Mouse (Mus musculus): ENCODE data around the gene Ube2k. TPM values are rescaled to one million over a fixed set of nuclear protein-coding genes. Genes with fewer than 3 reads are reported as not detected.

Ube2k gene
- polyA plus RNA-seq, 1 experiment from 2014 or later, result 122 TPM

- Histone ChIP-seq H3K27me3 (replicated peaks; ENCODE audit: control insufficient read depth, insufficient read depth, low read length) (no peaks in the 10 kb centered on the region), H3K4me3 (ENCODE audit: low read depth, low read length) (no peak overlapping the region), H3K9ac (ENCODE audit: low read depth, low read length) (no peak overlapping the region), H3K27ac (replicated peaks; ENCODE audit: low read depth, low read length) (no peak overlapping the region), H3K9me3 (ENCODE audit: control insufficient read depth, low read length) (no peaks in the 10 kb centered on the region), H3K4me1 (ENCODE audit: control insufficient read depth, insufficient read depth, low read length) (no peaks in the 10 kb centered on the region), H3K36me3 (ENCODE audit: control insufficient read depth, insufficient read depth, low read length) (peaks cover 65% of the 10 kb centered on the region), H3K4me2 (ENCODE audit: low read depth, low read length) (no peak overlapping the region)
- ATAC-seq (ENCODE audit: low read depth), result no peak
- no peak for DNase-seq (ENCODE audit: low spot score)
- 83% methylated on average over 1 of the region's 1 CpGs for WGBS
These were observed 53.2 kb downstream of the Ube2k start for GRCm38 (mm10) chr5:65590199-65590598.

DNA sequence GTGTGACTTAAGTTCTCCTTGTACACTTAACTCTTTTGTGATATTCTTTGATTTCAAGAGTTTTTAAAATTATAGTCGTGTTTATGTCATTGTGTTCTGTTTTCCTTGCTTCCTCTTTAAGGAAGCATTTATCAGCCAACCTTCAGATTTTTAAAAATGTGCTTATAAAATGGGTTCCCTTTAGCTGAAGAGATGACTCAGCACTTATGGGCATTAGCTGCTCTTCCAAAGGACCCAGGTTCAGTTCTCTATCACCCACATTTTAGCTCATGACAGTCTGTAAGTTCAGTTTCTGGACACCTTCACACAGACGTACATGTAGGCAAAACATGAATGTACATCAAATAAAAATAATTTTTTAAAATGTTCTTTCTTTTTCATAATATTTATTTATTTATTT is 55.4 kb downstream of the Ube2k start:
- H3K36me3 ChIP-seq (ENCODE audit: control insufficient read depth, insufficient read depth, low read length), result peaks cover 64% of the 10 kb centered on the region
- DNase-seq (ENCODE audit: low spot score), result no peak
- H3K9ac ChIP-seq (ENCODE audit: low read depth, low read length), result no peak overlapping the region
- 90% methylated on average over 2 of the region's 2 CpGs for WGBS
- no peaks in the 10 kb centered on the region for H3K9me3 ChIP-seq (ENCODE audit: control insufficient read depth, low read length)
- no peaks in the 10 kb centered on the region for H3K27me3 ChIP-seq (replicated peaks; ENCODE audit: control insufficient read depth, insufficient read depth, low read length)
- H3K4me1 ChIP-seq (ENCODE audit: control insufficient read depth, insufficient read depth, low read length), result no peaks in the 10 kb centered on the region
- no peak overlapping the region for H3K4me3 ChIP-seq (ENCODE audit: low read depth, low read length)
- ATAC-seq (ENCODE audit: low read depth), result no peak
- no peak overlapping the region for H3K4me2 ChIP-seq (ENCODE audit: low read depth, low read length)
- no peak overlapping the region for H3K27ac ChIP-seq (replicated peaks; ENCODE audit: low read depth, low read length)

DNA sequence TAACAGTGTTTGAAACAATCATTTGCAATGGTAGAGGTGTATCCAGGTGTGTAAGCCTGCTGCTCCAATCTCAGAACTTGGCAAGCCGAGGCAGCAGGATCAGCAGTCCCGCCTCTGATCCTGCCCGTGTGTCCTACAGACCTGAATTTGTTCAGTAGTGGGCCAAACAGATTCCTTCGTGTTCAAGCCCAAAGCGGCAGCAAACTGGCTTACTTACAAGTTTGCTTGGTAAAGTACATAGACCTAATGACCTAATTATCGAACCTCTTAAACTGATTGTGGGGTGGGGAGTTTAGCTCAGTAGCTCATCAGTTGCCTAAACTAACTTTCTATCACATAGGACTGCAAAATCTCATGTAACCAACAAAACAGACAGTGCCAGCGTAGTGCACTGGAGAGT is 62.6 kb downstream of the Ube2k start:
- ATAC-seq (ENCODE audit: low read depth) (no peak), DNase-seq (ENCODE audit: low spot score) (no peak)
- H3K36me3 ChIP-seq (ENCODE audit: control insufficient read depth, insufficient read depth, low read length), result peaks cover 58% of the 10 kb centered on the region
- no peaks in the 10 kb centered on the region for H3K27me3 ChIP-seq (replicated peaks; ENCODE audit: control insufficient read depth, insufficient read depth, low read length)
- no peak overlapping the region for H3K4me2 ChIP-seq (ENCODE audit: low read depth, low read length)
- no peaks in the 10 kb centered on the region for H3K4me1 ChIP-seq (ENCODE audit: control insufficient read depth, insufficient read depth, low read length)
- H3K9me3 ChIP-seq (ENCODE audit: control insufficient read depth, low read length), result no peaks in the 10 kb centered on the region
- WGBS, result 96% methylated on average over 7 of the region's 7 CpGs
- no peak overlapping the region for H3K4me3 ChIP-seq (ENCODE audit: low read depth, low read length)
- H3K9ac ChIP-seq (ENCODE audit: low read depth, low read length), result no peak overlapping the region
- H3K27ac ChIP-seq (replicated peaks; ENCODE audit: low read depth, low read length), result no peak overlapping the region

DNA sequence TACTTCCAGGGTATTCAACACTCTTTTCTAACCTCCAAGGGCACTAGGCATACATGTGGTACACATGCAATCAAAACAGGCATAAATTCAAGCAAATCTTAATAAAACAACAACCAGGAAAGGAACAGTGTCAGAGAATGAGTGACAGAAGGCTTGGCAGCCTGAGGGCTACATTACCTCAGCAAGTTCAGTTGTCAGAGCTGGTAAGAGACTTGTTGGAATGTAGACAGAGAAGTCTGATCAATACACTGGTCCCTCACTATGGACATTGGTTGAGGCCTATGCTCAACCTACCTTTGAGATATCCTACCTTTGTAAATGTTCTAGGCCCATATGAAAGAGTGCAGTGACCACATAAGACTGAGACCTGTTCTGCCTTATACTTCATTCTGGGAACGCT is 69.8 kb downstream of the Ube2k start:
- 97% methylated on average over 1 of the region's 1 CpGs for WGBS

DNA sequence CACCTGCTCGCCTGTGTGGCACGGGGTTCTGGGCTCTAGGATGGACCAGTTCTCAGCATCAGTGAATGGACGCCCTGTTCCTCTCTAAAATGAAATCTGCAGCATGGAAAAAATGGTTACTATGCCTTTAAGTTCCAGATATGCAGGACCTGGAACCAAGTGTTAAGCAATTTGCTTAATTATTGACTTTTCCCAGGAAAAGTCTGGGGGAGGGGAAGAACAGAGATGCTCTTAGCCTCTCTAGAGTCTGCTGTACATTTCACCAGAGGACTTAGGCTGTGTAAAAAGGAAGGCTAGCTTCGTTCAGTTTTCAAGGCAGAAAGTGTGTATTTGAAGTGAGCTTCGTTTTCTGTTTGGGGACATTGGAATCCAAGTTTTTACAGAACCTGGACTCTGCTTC is 72.7 kb downstream of the Ube2k start:
- H3K27ac ChIP-seq (replicated peaks; ENCODE audit: low read depth, low read length), result no peak overlapping the region
- DNase-seq (ENCODE audit: low spot score), result no peak
- no peaks in the 10 kb centered on the region for H3K27me3 ChIP-seq (replicated peaks; ENCODE audit: control insufficient read depth, insufficient read depth, low read length)
- H3K4me2 ChIP-seq (ENCODE audit: low read depth, low read length), result no peak overlapping the region
- 87% methylated on average over 5 of the region's 5 CpGs for WGBS
- no peaks in the 10 kb centered on the region for H3K4me1 ChIP-seq (ENCODE audit: control insufficient read depth, insufficient read depth, low read length)
- no peak overlapping the region for H3K4me3 ChIP-seq (ENCODE audit: low read depth, low read length)
- H3K9ac ChIP-seq (ENCODE audit: low read depth, low read length), result no peak overlapping the region
- no peaks in the 10 kb centered on the region for H3K9me3 ChIP-seq (ENCODE audit: control insufficient read depth, low read length)
- no peak for ATAC-seq (ENCODE audit: low read depth)
- H3K36me3 ChIP-seq (ENCODE audit: control insufficient read depth, insufficient read depth, low read length), result peaks cover 37% of the 10 kb centered on the region

More for the DNA sequence above, 69.8 kb downstream of the Ube2k start:
- H3K4me3 ChIP-seq (ENCODE audit: low read depth, low read length), result no peak overlapping the region
- no peak overlapping the region for H3K4me2 ChIP-seq (ENCODE audit: low read depth, low read length)
- DNase-seq (ENCODE audit: low spot score) (no peak), ATAC-seq (ENCODE audit: low read depth) (0 out of 2 replicates have a peak, but pooled peaks have one; percentile 18)
- no peaks in the 10 kb centered on the region for H3K4me1 ChIP-seq (ENCODE audit: control insufficient read depth, insufficient read depth, low read length)
- H3K9ac ChIP-seq (ENCODE audit: low read depth, low read length), result no peak overlapping the region
- H3K9me3 ChIP-seq (ENCODE audit: control insufficient read depth, low read length), result no peaks in the 10 kb centered on the region
- no peak overlapping the region for H3K27ac ChIP-seq (replicated peaks; ENCODE audit: low read depth, low read length)
- peaks cover 33% of the 10 kb centered on the region for H3K36me3 ChIP-seq (ENCODE audit: control insufficient read depth, insufficient read depth, low read length)
- H3K27me3 ChIP-seq (replicated peaks; ENCODE audit: control insufficient read depth, insufficient read depth, low read length), result no peaks in the 10 kb centered on the region

- Histone ChIP-seq H3K9me3 (ENCODE audit: control insufficient read depth, low read length) (no peaks in the 10 kb centered on the region), H3K27me3 (replicated peaks; ENCODE audit: control insufficient read depth, insufficient read depth, low read length) (no peaks in the 10 kb centered on the region), H3K4me3 (ENCODE audit: low read depth, low read length) (no peak overlapping the region), H3K9ac (ENCODE audit: low read depth, low read length) (no peak overlapping the region), H3K4me2 (ENCODE audit: low read depth, low read length) (no peak overlapping the region), H3K27ac (replicated peaks; ENCODE audit: low read depth, low read length) (no peak overlapping the region), H3K36me3 (ENCODE audit: control insufficient read depth, insufficient read depth, low read length) (peaks cover 42% of the 10 kb centered on the region), H3K4me1 (ENCODE audit: control insufficient read depth, insufficient read depth, low read length) (no peaks in the 10 kb centered on the region)
- no peak for DNase-seq (ENCODE audit: low spot score)
- 90% methylated on average over 4 of the region's 4 CpGs for WGBS
- ATAC-seq (ENCODE audit: low read depth), result no peak
These were observed 73.5 kb downstream of the Ube2k start for GRCm38 (mm10) chr5:65610541-65610940.

- H3K36me3 ChIP-seq (ENCODE audit: control insufficient read depth, insufficient read depth, low read length), result peaks cover 66% of the 10 kb centered on the region
- no peaks in the 10 kb centered on the region for H3K4me1 ChIP-seq (ENCODE audit: control insufficient read depth, insufficient read depth, low read length)
- H3K27ac ChIP-seq (replicated peaks; ENCODE audit: low read depth, low read length), result no peak overlapping the region
- WGBS, result 89% methylated on average over 9 of the region's 9 CpGs
- H3K4me2 ChIP-seq (ENCODE audit: low read depth, low read length), result no peak overlapping the region
- H3K9me3 ChIP-seq (ENCODE audit: control insufficient read depth, low read length), result no peaks in the 10 kb centered on the region
- H3K27me3 ChIP-seq (replicated peaks; ENCODE audit: control insufficient read depth, insufficient read depth, low read length), result no peaks in the 10 kb centered on the region
- H3K9ac ChIP-seq (ENCODE audit: low read depth, low read length), result no peak overlapping the region
- H3K4me3 ChIP-seq (ENCODE audit: low read depth, low read length), result no peak overlapping the region
- DNase-seq (ENCODE audit: low spot score) (no peak), ATAC-seq (ENCODE audit: low read depth) (no peak)
These were observed 76.3 kb downstream of the Ube2k start for GRCm38 (mm10) chr5:65613152-65613924.

DNA sequence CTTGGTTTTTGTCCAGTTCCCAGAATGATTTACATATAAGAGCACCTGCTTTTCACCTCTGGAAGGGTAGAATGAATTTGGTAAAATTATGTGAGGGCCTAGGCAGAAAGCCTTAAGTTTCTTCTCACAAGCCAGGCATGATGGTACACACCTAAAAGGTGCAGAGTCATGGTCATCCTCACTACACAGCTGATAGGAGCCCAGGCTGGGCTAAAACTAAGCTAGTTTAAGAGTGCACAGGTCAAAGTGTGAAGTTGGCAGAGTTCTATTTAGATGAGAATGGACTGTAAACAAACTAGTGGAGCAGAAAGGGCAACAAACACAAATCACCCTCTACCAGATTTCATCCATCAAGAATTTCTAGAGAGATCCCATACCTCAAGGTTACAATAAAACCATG is 87.3 kb downstream of the Ube2k start:
- Histone ChIP-seq H3K36me3 (ENCODE audit: control insufficient read depth, insufficient read depth, low read length) (peaks cover 73% of the 10 kb centered on the region), H3K27me3 (replicated peaks; ENCODE audit: control insufficient read depth, insufficient read depth, low read length) (no peaks in the 10 kb centered on the region), H3K4me3 (ENCODE audit: low read depth, low read length) (no peak overlapping the region), H3K4me2 (ENCODE audit: low read depth, low read length) (no peak overlapping the region), H3K27ac (replicated peaks; ENCODE audit: low read depth, low read length) (no peak overlapping the region), H3K4me1 (ENCODE audit: control insufficient read depth, insufficient read depth, low read length) (no peaks in the 10 kb centered on the region), H3K9me3 (ENCODE audit: control insufficient read depth, low read length) (no peaks in the 10 kb centered on the region), H3K9ac (ENCODE audit: low read depth, low read length) (no peak overlapping the region)
- no peak for ATAC-seq (ENCODE audit: low read depth)
- no peak for DNase-seq (ENCODE audit: low spot score)

DNA sequence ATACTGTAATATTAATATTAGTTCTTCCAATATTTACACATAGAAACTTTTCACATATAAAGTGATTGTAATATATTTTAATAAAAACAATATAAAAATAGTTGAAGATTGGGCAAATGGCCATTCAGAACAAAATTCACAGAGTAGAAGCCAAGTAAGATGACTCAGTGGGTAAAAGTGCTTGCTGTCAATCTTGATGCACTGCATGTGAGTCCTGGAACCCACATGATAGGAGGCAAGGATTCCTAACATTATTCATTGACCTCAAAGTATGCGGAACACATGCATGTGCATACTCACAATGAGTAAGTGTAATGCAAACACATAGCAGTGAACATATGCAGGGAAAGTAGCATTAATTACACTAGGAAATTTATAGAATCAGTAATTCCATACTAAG is 101.9 kb downstream of the Ube2k start:
- no peak overlapping the region for H3K9ac ChIP-seq (ENCODE audit: low read depth, low read length)
- H3K4me2 ChIP-seq (ENCODE audit: low read depth, low read length), result no peak overlapping the region
- no peak overlapping the region for H3K27ac ChIP-seq (replicated peaks; ENCODE audit: low read depth, low read length)
- H3K4me3 ChIP-seq (ENCODE audit: low read depth, low read length), result no peak overlapping the region
- no peaks in the 10 kb centered on the region for H3K4me1 ChIP-seq (ENCODE audit: control insufficient read depth, insufficient read depth, low read length)
- no peak for ATAC-seq (ENCODE audit: low read depth)
- peaks cover 85% of the 10 kb centered on the region for H3K36me3 ChIP-seq (ENCODE audit: control insufficient read depth, insufficient read depth, low read length)
- no peaks in the 10 kb centered on the region for H3K27me3 ChIP-seq (replicated peaks; ENCODE audit: control insufficient read depth, insufficient read depth, low read length)
- WGBS, result 85% methylated on average over 1 of the region's 1 CpGs
- H3K9me3 ChIP-seq (ENCODE audit: control insufficient read depth, low read length), result no peaks in the 10 kb centered on the region
- no peak for DNase-seq (ENCODE audit: low spot score)
